Mouse (Mus musculus): ENCODE results near the gene H1f0. TPM values are rescaled to one million over a fixed set of nuclear protein-coding genes. Genes with fewer than 3 reads are reported as not detected.
A peak's percentile ranks its signal among the peaks of the same experiment; 100 is the strongest.

The H1f0 gene
- total and polyA plus RNA-seq, 3 experiments: 33.5 to 213 (median 46.8) TPM

GRCm38 (mm10) chr15:79038853-79039252, 10.6 kb downstream of the H1f0 start (continued):
- no peak for TF ChIP-seq MYB (IDR thresholded peaks at IDR 0.05; ENCODE audit: low read depth, low read length)

GRCm38 (mm10) chr15:79040501-79041416, 12.5 kb downstream of the H1f0 start:
- Histone ChIP-seq H3K4me3 (ENCODE audit: control insufficient read depth in 1 of 2, insufficient read depth in 1 of 2, low read depth in 2 of 2, low read length in 2 of 2) (peak overlapping the region; percentile 71 to 80), H3K9ac (ENCODE audit: control insufficient read depth, low read depth, low read length, poor library complexity, severe bottlenecking) (peak overlapping the region; percentile 75), H3K4me1 (ENCODE audit: control insufficient read depth in 1 of 2, insufficient read depth in 2 of 2, low read length in 2 of 2) (peaks cover 0 to 12% of the 10 kb centered on the region in 2 experiments; a peak in 2 of 4 replicates), H3K27ac (ENCODE audit: control insufficient read depth, low read depth, low read length) (peak overlapping the region; percentile 44), H3K9me3 (replicated peaks; ENCODE audit: insufficient read depth, low read length) (no peaks in the 10 kb centered on the region), H3K27me3 (ENCODE audit: control insufficient read depth in 1 of 2, insufficient read depth in 2 of 2, low read length in 2 of 2) (no peaks in the 10 kb centered on the region), H3K36me3 (ENCODE audit: control insufficient read depth in 1 of 2, insufficient read depth in 2 of 2, low read length in 2 of 2) (no peaks in the 10 kb centered on the region), H3K79me2 (ENCODE audit: control insufficient read depth, insufficient read depth, low read length, poor library complexity) (no peaks in the 10 kb centered on the region; the same call in 1 of the 2 replicates)
- peak; percentile 88 for DNase-seq (ENCODE audit: low read depth, low spot score)
- TF ChIP-seq UBTF (IDR thresholded peaks at IDR 0.05; ENCODE audit: borderline replicate concordance, insufficient read depth, low read depth, low read length) (no peak), CTCF (IDR thresholded peaks at IDR 0.05 in 2 of 3, conservative IDR thresholded peaks at IDR 0.05 in 1 of 3; ENCODE audit: control insufficient read depth in 1 of 3, insufficient read depth in 1 of 3, low read depth in 2 of 3, low read length in 3 of 3, poor library complexity in 1 of 3, severe bottlenecking in 1 of 3) (peak in 1 of 3 experiments; percentile 3; a peak in 1 of 6 replicates), JUND (IDR thresholded peaks at IDR 0.05; ENCODE audit: low read depth, low read length) (no peak), POLR2AphosphoS5 (IDR thresholded peaks at IDR 0.05; ENCODE audit: borderline replicate concordance, low read depth, low read length) (no peak), MYC (IDR thresholded peaks at IDR 0.05; ENCODE audit: low read depth, low read length) (peak; percentile 97), NRF1 (IDR thresholded peaks at IDR 0.05; ENCODE audit: insufficient read depth, low read depth, low read length, poor library complexity, severe bottlenecking) (no peak), EP300 (IDR thresholded peaks at IDR 0.05; ENCODE audit: low read depth in 1 of 2, low read length in 2 of 2) (0 out of 4 replicates have a peak, but pooled peaks of 1 of the 2 experiments have one; percentile 11), BHLHE40 (IDR thresholded peaks at IDR 0.05; ENCODE audit: borderline replicate concordance, low read depth, low read length) (peak; percentile 89), TBP (IDR thresholded peaks at IDR 0.05; ENCODE audit: low read depth, low read length) (peak; percentile 58; the same call in 1 of the 2 replicates), USF1 (IDR thresholded peaks at IDR 0.05; ENCODE audit: low read depth, low read length) (no peak), ETS1 (IDR thresholded peaks at IDR 0.05; ENCODE audit: low read depth, low read length) (peak; percentile 30; the same call in 1 of the 2 replicates), ZKSCAN1 (IDR thresholded peaks at IDR 0.05; ENCODE audit: low read depth, low read length) (no peak), KAT2A (conservative IDR thresholded peaks at IDR 0.05; ENCODE audit: low read depth, low read length) (no peak), E2F4 (IDR thresholded peaks at IDR 0.05; ENCODE audit: borderline replicate concordance, low read depth, low read length) (no peak), ZMIZ1 (IDR thresholded peaks at IDR 0.05; ENCODE audit: low read depth, low read length) (peak; percentile 66; the same call in 1 of the 2 replicates), MXI1 (IDR thresholded peaks at IDR 0.05; ENCODE audit: low read depth, low read length) (peak; percentile 97), RAD21 (IDR thresholded peaks at IDR 0.05; ENCODE audit: low read depth, low read length) (no peak), NELFE (IDR thresholded peaks at IDR 0.05; ENCODE audit: low read depth, low read length) (peak; percentile 62), POLR2A (IDR thresholded peaks at IDR 0.05; ENCODE audit: control insufficient read depth in 1 of 2, insufficient read depth in 1 of 2, low read depth in 1 of 2, low read length in 2 of 2, poor library complexity in 1 of 2) (peak; percentile 45 to 69; a peak in 1 of 4 replicates), MEF2A (IDR thresholded peaks at IDR 0.05; ENCODE audit: extremely low read depth, insufficient replicate concordance, low read depth, low read length, poor library complexity, severe bottlenecking) (no peak), ZC3H11A (IDR thresholded peaks at IDR 0.05; ENCODE audit: low read depth, low read length) (no peak), ZNF384 (IDR thresholded peaks at IDR 0.05; ENCODE audit: low read depth, low read length) (no peak), SMC3 (IDR thresholded peaks at IDR 0.05; ENCODE audit: low read depth, low read length) (no peak), TCF12 (IDR thresholded peaks at IDR 0.05; ENCODE audit: low read depth, low read length) (peak; percentile 60), ELF1 (IDR thresholded peaks at IDR 0.05; ENCODE audit: low read depth, low read length) (no peak; the same call in 1 of the 2 replicates), POLR2AphosphoS2 (IDR thresholded peaks at IDR 0.05; ENCODE audit: low read length) (no peak; the same call in 1 of the 2 replicates), RCOR1 (IDR thresholded peaks at IDR 0.05; ENCODE audit: low read depth, low read length) (no peak), CHD2 (IDR thresholded peaks at IDR 0.05; ENCODE audit: low read length) (no peak), MYB (IDR thresholded peaks at IDR 0.05; ENCODE audit: low read depth, low read length) (no peak), GATA1 (IDR thresholded peaks at IDR 0.05; ENCODE audit: low read depth, low read length) (no peak), HCFC1 (IDR thresholded peaks at IDR 0.05; ENCODE audit: low read depth, low read length) (peak; percentile 48; the same call in 1 of the 2 replicates), SIN3A (IDR thresholded peaks at IDR 0.05; ENCODE audit: low read length) (peak; percentile 74), CHD1 (IDR thresholded peaks at IDR 0.05; ENCODE audit: low read depth, low read length) (no peak)

Measured in MEL (cell line).